Mouse (Mus musculus): ENCODE measurements around the gene Krtap5-2. TPM values are rescaled to one million over a fixed set of nuclear protein-coding genes. Genes with fewer than 3 reads are reported as not detected.
"Not testable (repeated sequence)": the region's sequence is repeated elsewhere in the genome, so short reads cannot be mapped to it uniquely, and the experiment has no call there.

The Krtap5-2 gene
- polyA plus RNA-seq, 1 experiment: not detected

GRCm38 (mm10) chr7:142198748-142199147 lies 22.9 kb upstream of the Krtap5-2 start:
- Histone ChIP-seq H3K4me3 (ENCODE audit: control insufficient read depth, insufficient read depth, low read length) (no peak overlapping the region), H3K27me3 (ENCODE audit: control insufficient read depth, insufficient read depth, low read length) (no peaks in the 10 kb centered on the region), H3K36me3 (ENCODE audit: control insufficient read depth, insufficient read depth, low read length) (no peaks in the 10 kb centered on the region), H3K4me1 (replicated peaks; ENCODE audit: control insufficient read depth, insufficient read depth, low read length) (no peaks in the 10 kb centered on the region), H3K27ac (ENCODE audit: control insufficient read depth, insufficient read depth, low read length) (no peak overlapping the region)
- TF ChIP-seq CTCF (IDR thresholded peaks at IDR 0.05; ENCODE audit: borderline replicate concordance, control insufficient read depth, extremely low read depth, insufficient read depth, low read length, poor library complexity): no peak
- TF ChIP-seq POLR2A (IDR thresholded peaks at IDR 0.05; ENCODE audit: control insufficient read depth, extremely low read depth, insufficient read depth, low read length, poor library complexity): no peak
- DNase-seq: no peak
- WGBS: 64% methylated on average over 2 of the region's 2 CpGs

- Histone ChIP-seq H3K4me3 (ENCODE audit: control insufficient read depth, insufficient read depth, low read length) (no peak within 1 kb of the TSS), H3K27ac (ENCODE audit: control insufficient read depth, insufficient read depth, low read length) (no peak within 1 kb of the TSS), H3K27me3 (ENCODE audit: control insufficient read depth, insufficient read depth, low read length) (no peaks in the 10 kb centered on the region), H3K4me1 (replicated peaks; ENCODE audit: control insufficient read depth, insufficient read depth, low read length) (no peaks in the 10 kb centered on the region), H3K36me3 (ENCODE audit: control insufficient read depth, insufficient read depth, low read length) (no peaks in the 10 kb centered on the region)
- WGBS: 48% methylated on average over 2 of the region's 2 CpGs
- TF ChIP-seq POLR2A (IDR thresholded peaks at IDR 0.05; ENCODE audit: control insufficient read depth, extremely low read depth, insufficient read depth, low read length, poor library complexity) (no peak), CTCF (IDR thresholded peaks at IDR 0.05; ENCODE audit: borderline replicate concordance, control insufficient read depth, extremely low read depth, insufficient read depth, low read length, poor library complexity) (no peak)
- no peak for DNase-seq
Measured at GRCm38 (mm10) chr7:142190289-142190688, 14.5 kb upstream of the Krtap5-2 start, which contains the start of gene Gm10153. TSS of gene Gm10153 (minus strand) at chr7:142190389.

GRCm38 (mm10) chr7:142188156-142188555 lies 12.4 kb upstream of the Krtap5-2 start:
- no peak overlapping the region for H3K27ac ChIP-seq (ENCODE audit: control insufficient read depth, insufficient read depth, low read length)
- no peaks in the 10 kb centered on the region for H3K27me3 ChIP-seq (ENCODE audit: control insufficient read depth, insufficient read depth, low read length)
- TF ChIP-seq CTCF (IDR thresholded peaks at IDR 0.05; ENCODE audit: borderline replicate concordance, control insufficient read depth, extremely low read depth, insufficient read depth, low read length, poor library complexity) (no peak), POLR2A (IDR thresholded peaks at IDR 0.05; ENCODE audit: control insufficient read depth, extremely low read depth, insufficient read depth, low read length, poor library complexity) (no peak)
- DNase-seq: no peak
- WGBS: 79% methylated on average over 2 of the region's 2 CpGs
- no peak overlapping the region for H3K4me3 ChIP-seq (ENCODE audit: control insufficient read depth, insufficient read depth, low read length)
- H3K36me3 ChIP-seq (ENCODE audit: control insufficient read depth, insufficient read depth, low read length): no peaks in the 10 kb centered on the region
- H3K4me1 ChIP-seq (replicated peaks; ENCODE audit: control insufficient read depth, insufficient read depth, low read length): no peaks in the 10 kb centered on the region

GRCm38 (mm10) chr7:142181021-142181420 lies 5.2 kb upstream of the Krtap5-2 start:
- DNase-seq: no peak
- Histone ChIP-seq H3K36me3 (ENCODE audit: control insufficient read depth, insufficient read depth, low read length) (no peaks in the 10 kb centered on the region), H3K27ac (ENCODE audit: control insufficient read depth, insufficient read depth, low read length) (no peak overlapping the region), H3K4me1 (replicated peaks; ENCODE audit: control insufficient read depth, insufficient read depth, low read length) (no peaks in the 10 kb centered on the region), H3K4me3 (ENCODE audit: control insufficient read depth, insufficient read depth, low read length) (no peak overlapping the region), H3K27me3 (ENCODE audit: control insufficient read depth, insufficient read depth, low read length) (no peaks in the 10 kb centered on the region)
- 43% methylated on average over 1 of the region's 1 CpGs for WGBS
- no peak for TF ChIP-seq CTCF (IDR thresholded peaks at IDR 0.05; ENCODE audit: borderline replicate concordance, control insufficient read depth, extremely low read depth, insufficient read depth, low read length, poor library complexity)
- TF ChIP-seq POLR2A (IDR thresholded peaks at IDR 0.05; ENCODE audit: control insufficient read depth, extremely low read depth, insufficient read depth, low read length, poor library complexity): no peak

GRCm38 (mm10) chr7:142178685-142179084 lies 2.9 kb upstream of the Krtap5-2 start:
- DNase-seq: no peak
- no peaks in the 10 kb centered on the region for H3K36me3 ChIP-seq (ENCODE audit: control insufficient read depth, insufficient read depth, low read length)
- WGBS: 93% methylated on average over 1 of the region's 1 CpGs

GRCm38 (mm10) chr7:142169836-142170235 lies 6.0 kb downstream of the Krtap5-2 start:
- Histone ChIP-seq H3K4me3 (ENCODE audit: control insufficient read depth, insufficient read depth, low read length) (no peak overlapping the region), H3K36me3 (ENCODE audit: control insufficient read depth, insufficient read depth, low read length) (no peaks in the 10 kb centered on the region), H3K27me3 (ENCODE audit: control insufficient read depth, insufficient read depth, low read length) (no peaks in the 10 kb centered on the region), H3K4me1 (replicated peaks; ENCODE audit: control insufficient read depth, insufficient read depth, low read length) (no peaks in the 10 kb centered on the region), H3K27ac (ENCODE audit: control insufficient read depth, insufficient read depth, low read length) (no peak overlapping the region)
- WGBS: 52% methylated on average over 3 of the region's 3 CpGs
- DNase-seq: no peak
- no peak for TF ChIP-seq CTCF (IDR thresholded peaks at IDR 0.05; ENCODE audit: borderline replicate concordance, control insufficient read depth, extremely low read depth, insufficient read depth, low read length, poor library complexity)
- TF ChIP-seq POLR2A (IDR thresholded peaks at IDR 0.05; ENCODE audit: control insufficient read depth, extremely low read depth, insufficient read depth, low read length, poor library complexity): no peak

More at GRCm38 (mm10) chr7:142178685-142179084, 2.9 kb upstream of the Krtap5-2 start:
- Histone ChIP-seq H3K4me3 (ENCODE audit: control insufficient read depth, insufficient read depth, low read length) (no peak overlapping the region), H3K27ac (ENCODE audit: control insufficient read depth, insufficient read depth, low read length) (no peak overlapping the region), H3K27me3 (ENCODE audit: control insufficient read depth, insufficient read depth, low read length) (no peaks in the 10 kb centered on the region), H3K4me1 (replicated peaks; ENCODE audit: control insufficient read depth, insufficient read depth, low read length) (no peaks in the 10 kb centered on the region)
- no peak for TF ChIP-seq CTCF (IDR thresholded peaks at IDR 0.05; ENCODE audit: borderline replicate concordance, control insufficient read depth, extremely low read depth, insufficient read depth, low read length, poor library complexity)
- TF ChIP-seq POLR2A (IDR thresholded peaks at IDR 0.05; ENCODE audit: control insufficient read depth, extremely low read depth, insufficient read depth, low read length, poor library complexity): no peak

- H3K36me3 ChIP-seq (ENCODE audit: control insufficient read depth, insufficient read depth, low read length); H3K4me3 ChIP-seq (ENCODE audit: control insufficient read depth, insufficient read depth, low read length); H3K27ac ChIP-seq (ENCODE audit: control insufficient read depth, insufficient read depth, low read length); DNase-seq; H3K27me3 ChIP-seq (ENCODE audit: control insufficient read depth, insufficient read depth, low read length); H3K4me1 ChIP-seq (replicated peaks; ENCODE audit: control insufficient read depth, insufficient read depth, low read length): not testable (repeated sequence)
Measured at GRCm38 (mm10) chr7:142165639-142166038, 10.2 kb downstream of the Krtap5-2 start, which contains the start of gene Gm4553. TSS of gene Gm4553 (minus strand) at chr7:142165739.

Measured in thymus, adult 2 months (tissue).